Mouse (Mus musculus): Measurements from ENCODE around the gene Zfp746. TPM values are rescaled to one million over a fixed set of nuclear protein-coding genes. Genes with fewer than 3 reads are reported as not detected.
"Not testable (repeated sequence)": the region's sequence is repeated elsewhere in the genome, so short reads cannot be mapped to it uniquely, and the experiment has no call there.

Gene Zfp746
- 10 to 100 TPM in 1 of 3 experiments, 1 to 10 TPM in 2; 6.9 to 10.9 (median 7.4) TPM for polyA plus RNA-seq (2017; shearing (Covaris generic))

- ATAC-seq: peak; percentile 86
Measured at GRCm38 (mm10) chr6:48086471-48086878, at the start of gene Zfp746. Zfp746 (minus strand) TSS chr6:48086593.

GRCm38 (mm10) chr6:48121092-48121491 lies 34.7 kb upstream of the Zfp746 start:
- not testable (repeated sequence) for ATAC-seq

- ATAC-seq: no peak
Measured at GRCm38 (mm10) chr6:48116036-48116435, 29.6 kb upstream of the Zfp746 start.

GRCm38 (mm10) chr6:48086957-48087715 lies 743 bp upstream of the Zfp746 start:
- ATAC-seq: no peak

GRCm38 (mm10) chr6:48085521-48086404 lies 630 bp downstream of the Zfp746 start:
- ATAC-seq: peak; percentile 27

- ATAC-seq: peak; percentile 49
Measured at GRCm38 (mm10) chr6:48083733-48084191, 2.6 kb downstream of the Zfp746 start.

- no peak for ATAC-seq
Measured at GRCm38 (mm10) chr6:48081952-48082351, 4.4 kb downstream of the Zfp746 start.

- no peak for ATAC-seq
Measured at GRCm38 (mm10) chr6:48081021-48081420, 5.4 kb downstream of the Zfp746 start.

GRCm38 (mm10) chr6:48073316-48073715 lies 13.1 kb downstream of the Zfp746 start:
- peak; percentile 35 for ATAC-seq

GRCm38 (mm10) chr6:48067492-48067891 lies 18.9 kb downstream of the Zfp746 start:
- ATAC-seq: no peak

- ATAC-seq: no peak
Measured at GRCm38 (mm10) chr6:48065587-48066075, 20.8 kb downstream of the Zfp746 start.

- ATAC-seq: no peak
Measured at GRCm38 (mm10) chr6:48064451-48064850, 21.9 kb downstream of the Zfp746 start.

GRCm38 (mm10) chr6:48063940-48064339 lies 22.5 kb downstream of the Zfp746 start:
- ATAC-seq: no peak

GRCm38 (mm10) chr6:48060895-48061294 lies 25.5 kb downstream of the Zfp746 start:
- no peak for ATAC-seq

GRCm38 (mm10) chr6:48060421-48060820 lies 26.0 kb downstream of the Zfp746 start:
- no peak for ATAC-seq

GRCm38 (mm10) chr6:48052136-48052535 lies 34.3 kb downstream of the Zfp746 start:
- ATAC-seq: no peak

GRCm38 (mm10) chr6:48051666-48052065 lies 34.7 kb downstream of the Zfp746 start:
- no peak for ATAC-seq

- no peak for ATAC-seq
Measured at GRCm38 (mm10) chr6:48049273-48050065, 36.9 kb downstream of the Zfp746 start.

GRCm38 (mm10) chr6:48048426-48049272 lies 37.7 kb downstream of the Zfp746 start, which contains the start of gene Zfp777:
Zfp777 (minus strand) TSS chr6:48048911.
- ATAC-seq: peak; percentile 95

- peak; percentile 20 for ATAC-seq
Measured at GRCm38 (mm10) chr6:48047450-48048351, 38.7 kb downstream of the Zfp746 start.

All from inflammation-experienced regulatory T-cells, adult 6 months (primary cell).